Mouse (Mus musculus): ENCODE results near the gene Mybpc3. TPM values are rescaled to one million over a fixed set of nuclear protein-coding genes. Genes with fewer than 3 reads are reported as not detected.

The Mybpc3 gene
- polyA plus RNA-seq, 1 experiment from 2014 or later = 0.05 TPM

DNA sequence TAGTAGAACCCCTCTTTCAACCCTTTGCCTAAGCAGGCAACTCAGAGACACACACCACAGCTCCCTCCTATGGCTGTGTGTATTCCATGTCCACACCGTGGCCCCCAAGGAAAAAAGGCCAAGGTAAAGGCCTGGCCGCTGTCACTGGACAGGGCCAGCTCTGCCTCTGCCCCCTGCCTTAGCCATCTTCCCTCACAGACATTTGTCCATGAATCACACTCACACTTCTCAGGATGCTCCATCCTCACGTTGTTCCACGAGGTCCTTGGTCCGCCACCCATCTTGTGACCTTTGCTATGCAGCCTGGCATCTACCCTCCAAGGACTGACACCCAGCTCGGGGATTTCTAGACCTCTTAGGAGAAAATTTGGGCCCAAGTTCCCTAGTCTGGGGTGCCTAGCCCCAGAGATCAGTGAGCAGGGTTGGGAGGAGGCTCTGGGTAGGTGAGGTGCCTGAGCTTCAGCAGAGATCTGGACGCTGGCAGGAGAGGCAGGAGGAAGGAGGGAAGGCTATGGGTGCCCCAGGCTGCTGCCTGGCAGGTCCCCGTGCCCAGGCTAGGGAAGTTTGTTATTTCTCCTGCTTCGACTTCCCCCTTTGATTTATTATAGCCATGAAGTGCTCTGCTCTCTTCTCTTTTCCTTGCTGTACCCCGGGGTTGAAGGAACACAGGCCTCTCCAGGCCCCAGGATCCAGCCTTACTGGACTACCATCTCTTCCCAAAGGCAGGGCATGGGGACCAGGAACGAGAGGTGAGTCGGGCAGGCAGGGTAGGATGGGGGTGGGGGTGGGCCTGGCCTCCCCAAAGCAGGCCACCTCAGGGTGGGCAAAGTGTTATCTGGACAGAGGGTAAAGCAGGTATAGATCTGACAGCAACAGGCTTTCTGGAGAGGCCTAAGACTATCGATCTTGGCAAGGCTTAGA, 35.9 kb upstream of the Mybpc3 start, which contains the start of gene Spi1:
Spi1 (plus strand) TSS at position 616 of the 921 bp plus-strand sequence.
- no peak within 1 kb of the TSS for H3K9ac ChIP-seq

DNA sequence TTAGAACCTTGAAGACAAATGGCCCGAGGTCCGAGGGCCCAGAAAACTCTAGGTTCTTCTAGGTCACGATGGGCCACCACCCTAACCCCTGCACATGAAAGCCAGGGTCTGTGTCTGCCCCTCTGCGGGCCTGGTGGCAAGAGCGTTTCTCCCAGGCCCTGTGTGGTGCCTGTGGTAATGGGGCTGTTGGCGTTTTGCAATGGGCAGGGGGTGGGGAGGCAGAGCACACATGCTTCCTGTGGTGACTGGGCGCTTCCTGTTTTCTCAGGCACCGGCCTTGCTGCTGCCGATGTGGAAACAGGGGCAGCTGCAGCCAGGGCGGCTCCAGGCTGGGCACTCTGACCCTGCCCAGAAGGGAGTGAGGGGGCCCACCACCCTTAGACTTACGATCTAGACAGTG, 35.1 kb upstream of the Mybpc3 start:
- Histone ChIP-seq H3K4me1 (replicated peaks) (peaks cover 2% of the 10 kb centered on the region), H3K4me3 (replicated peaks) (no peak overlapping the region), H3K27me3 (replicated peaks) (no peaks in the 10 kb centered on the region), H3K27ac (no peak overlapping the region), H3K9me3 (no peaks in the 10 kb centered on the region), H3K36me3 (no peaks in the 10 kb centered on the region), H3K9ac (no peak overlapping the region), H3K4me2 (replicated peaks) (no peak overlapping the region)
- peak; percentile 8; the same call in 1 of the 2 replicates for ATAC-seq
- 62% methylated on average over 11 of the region's 11 CpGs for WGBS

More for the DNA sequence above, 35.9 kb upstream of the Mybpc3 start, which contains the start of gene Spi1:
- Histone ChIP-seq H3K27me3 (replicated peaks) (no peaks in the 10 kb centered on the region), H3K4me2 (replicated peaks) (no peak within 1 kb of the TSS), H3K36me3 (no peaks in the 10 kb centered on the region), H3K4me3 (replicated peaks) (no peak within 1 kb of the TSS), H3K4me1 (replicated peaks) (peaks cover 2% of the 10 kb centered on the region), H3K9me3 (no peaks in the 10 kb centered on the region), H3K27ac (no peak within 1 kb of the TSS)
- 76% methylated on average over 13 of the region's 13 CpGs for WGBS
- ATAC-seq = no peak

DNA sequence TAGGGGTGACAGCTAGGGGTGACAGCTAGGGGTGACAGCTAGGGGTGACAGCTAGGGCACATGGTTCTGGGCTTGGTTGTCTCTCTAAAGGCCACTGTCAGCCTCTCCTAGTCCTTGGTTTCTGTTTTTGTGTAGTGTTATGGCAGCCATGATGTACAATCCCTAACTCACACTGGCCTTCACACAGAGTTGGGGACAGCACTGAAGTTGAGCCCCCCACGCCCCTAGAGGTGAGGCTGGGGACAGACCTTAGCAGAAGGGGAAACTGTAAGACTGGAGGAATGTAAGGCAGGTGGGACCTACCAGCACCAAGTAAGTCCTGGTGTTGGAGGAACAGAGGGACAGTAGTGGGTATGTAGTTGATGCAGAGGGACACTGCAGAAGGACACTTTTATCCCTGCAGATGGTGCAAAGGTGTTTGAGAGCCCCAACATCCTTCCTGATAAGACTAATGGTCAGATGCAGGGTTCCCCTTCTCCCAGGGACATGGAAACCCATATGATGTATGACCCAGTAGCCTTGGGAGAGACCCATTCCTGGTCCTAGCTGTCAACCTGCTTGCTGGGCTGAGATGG, 34.5 kb upstream of the Mybpc3 start:
- no peak overlapping the region for H3K9ac ChIP-seq
- 57% methylated on average over 1 of the region's 1 CpGs for WGBS
- no peaks in the 10 kb centered on the region for H3K27me3 ChIP-seq (replicated peaks)
- peaks cover 2% of the 10 kb centered on the region for H3K4me1 ChIP-seq (replicated peaks)
- H3K9me3 ChIP-seq = no peaks in the 10 kb centered on the region
- H3K4me3 ChIP-seq (replicated peaks) = no peak overlapping the region
- no peak for ATAC-seq
- no peaks in the 10 kb centered on the region for H3K36me3 ChIP-seq
- H3K27ac ChIP-seq = no peak overlapping the region
- no peak overlapping the region for H3K4me2 ChIP-seq (replicated peaks)

DNA sequence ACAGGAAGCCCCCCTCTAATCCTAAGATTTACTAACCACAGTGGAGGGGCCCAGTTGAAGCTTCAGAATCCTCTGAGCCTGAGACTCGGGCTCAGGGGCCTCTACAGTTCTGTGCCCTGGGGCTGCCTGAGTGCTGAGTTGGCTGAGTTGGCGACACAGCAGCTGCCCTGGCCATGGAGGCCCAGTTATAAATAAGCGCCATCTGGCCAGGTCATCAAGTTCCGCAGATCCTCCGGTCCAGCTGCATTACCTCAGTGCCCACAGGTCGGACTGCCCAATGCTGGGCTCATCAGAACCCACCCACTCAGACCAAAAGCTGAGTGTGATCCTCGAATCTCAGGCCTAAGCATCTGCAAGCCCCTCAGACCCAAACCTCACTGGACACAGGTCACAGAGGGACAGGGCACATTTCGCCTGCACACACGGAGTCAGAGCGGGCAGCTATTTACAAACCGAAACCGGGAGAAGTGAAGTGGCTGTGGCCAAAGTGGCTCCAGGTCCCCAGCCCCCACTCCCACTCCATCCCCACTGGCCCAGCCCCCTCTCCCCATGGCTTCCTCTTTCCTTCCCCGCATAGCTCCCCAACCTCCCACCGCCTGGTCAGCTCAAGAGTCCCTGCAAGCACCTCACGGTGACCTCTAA, 33.6 kb upstream of the Mybpc3 start:
- Histone ChIP-seq H3K27me3 (replicated peaks) (no peaks in the 10 kb centered on the region), H3K27ac (no peak overlapping the region), H3K9ac (no peak overlapping the region), H3K36me3 (no peaks in the 10 kb centered on the region), H3K4me3 (replicated peaks) (no peak overlapping the region), H3K9me3 (no peaks in the 10 kb centered on the region), H3K4me2 (replicated peaks) (no peak overlapping the region), H3K4me1 (replicated peaks) (no peaks in the 10 kb centered on the region)
- no peak for ATAC-seq
- WGBS = 79% methylated on average over 15 of the region's 15 CpGs

DNA sequence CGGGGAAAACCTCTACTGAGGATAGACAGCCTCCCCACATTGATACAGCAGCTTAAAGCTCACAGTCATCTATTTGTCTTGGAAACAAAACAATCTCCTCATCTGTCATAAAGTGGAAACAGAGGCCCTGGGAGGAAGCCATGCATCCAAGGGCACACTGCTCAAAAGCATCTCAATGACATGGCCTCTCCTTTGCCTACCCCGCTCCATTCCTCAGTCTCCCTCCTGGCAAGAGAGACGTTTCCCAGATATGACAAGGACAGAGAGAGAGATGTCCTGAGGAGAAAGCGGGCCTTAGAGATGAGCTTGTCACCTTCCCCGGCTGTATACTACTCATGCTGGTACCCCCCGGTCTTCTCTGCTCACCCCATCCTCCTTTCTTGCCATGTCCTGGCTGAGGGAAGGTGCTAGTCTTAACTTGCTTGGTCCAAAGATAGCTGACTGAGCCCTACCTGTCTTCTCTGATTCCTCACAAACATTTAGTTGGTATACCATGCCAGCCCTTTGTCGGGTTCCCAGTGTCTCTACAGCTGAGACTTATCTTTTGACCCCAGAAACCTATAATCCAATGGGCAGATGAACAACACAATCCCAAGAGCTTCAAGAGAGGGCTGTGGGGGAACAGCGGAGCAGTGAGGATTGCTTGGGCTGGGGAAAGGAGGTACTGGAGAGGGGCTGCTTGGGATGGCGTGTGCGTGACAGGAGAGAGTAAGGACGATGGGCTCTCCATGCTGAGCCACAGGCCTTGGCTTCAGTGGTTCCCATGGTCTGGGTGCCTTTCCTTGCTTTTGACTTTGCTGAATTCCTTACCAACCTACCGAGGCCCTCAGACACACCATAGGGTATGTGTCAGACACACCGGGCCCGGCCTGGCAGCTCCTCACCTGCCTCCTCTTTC, 32.2 kb upstream of the Mybpc3 start:
- H3K9me3 ChIP-seq = no peaks in the 10 kb centered on the region
- no peaks in the 10 kb centered on the region for H3K36me3 ChIP-seq
- no peak for ATAC-seq
- no peak overlapping the region for H3K27ac ChIP-seq
- H3K4me1 ChIP-seq (replicated peaks) = no peaks in the 10 kb centered on the region
- no peak overlapping the region for H3K4me2 ChIP-seq (replicated peaks)
- no peak overlapping the region for H3K4me3 ChIP-seq (replicated peaks)
- H3K9ac ChIP-seq = no peak overlapping the region
- 86% methylated on average over 14 of the region's 14 CpGs for WGBS
- no peaks in the 10 kb centered on the region for H3K27me3 ChIP-seq (replicated peaks)

DNA sequence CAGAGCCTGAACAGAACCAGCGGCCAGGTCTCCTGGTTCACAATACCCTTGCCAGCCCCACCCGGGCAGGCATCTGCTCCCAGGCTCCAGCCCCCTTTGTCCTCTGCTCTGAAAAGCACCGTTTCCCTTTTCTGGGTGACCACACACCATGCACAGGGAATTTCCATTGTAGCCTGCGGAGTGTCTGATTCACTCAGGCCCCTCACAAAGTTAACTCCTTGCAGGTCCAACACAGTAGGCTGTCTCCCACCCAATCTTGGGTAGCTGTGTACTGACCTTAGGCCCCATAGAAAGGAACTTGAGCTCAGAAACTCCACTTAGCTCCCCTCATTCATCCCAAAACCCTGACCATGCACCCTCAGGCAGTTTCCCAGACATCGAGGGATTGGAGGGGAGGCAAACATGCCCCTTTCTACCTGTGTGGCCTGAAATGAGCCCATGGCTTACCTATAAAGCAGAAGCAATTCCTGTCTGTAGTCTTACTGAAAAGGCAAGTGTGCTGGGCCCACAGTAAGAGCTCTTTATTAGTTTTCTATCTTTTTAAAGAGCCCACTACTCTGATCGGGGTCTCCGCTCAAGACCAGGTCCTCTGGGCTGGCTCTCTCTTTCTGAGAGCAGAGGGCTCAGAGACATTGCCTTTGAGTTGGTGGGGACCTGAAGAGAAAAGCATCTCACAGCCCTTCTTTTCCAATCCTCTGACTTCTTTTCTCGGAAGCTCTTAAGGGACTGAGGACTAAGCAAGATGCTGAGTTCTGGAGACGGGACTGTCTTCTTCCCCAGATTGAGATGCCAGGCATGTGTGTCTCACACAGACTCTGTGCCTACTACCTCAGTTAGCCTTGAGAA, 31.3 kb upstream of the Mybpc3 start:
- ATAC-seq = no peak
- Histone ChIP-seq H3K4me2 (replicated peaks) (no peak overlapping the region), H3K36me3 (no peaks in the 10 kb centered on the region), H3K9me3 (no peaks in the 10 kb centered on the region), H3K9ac (no peak overlapping the region), H3K27ac (no peak overlapping the region), H3K27me3 (replicated peaks) (no peaks in the 10 kb centered on the region), H3K4me3 (replicated peaks) (no peak overlapping the region), H3K4me1 (replicated peaks) (no peaks in the 10 kb centered on the region)
- WGBS = 78% methylated on average over 9 of the region's 9 CpGs

DNA sequence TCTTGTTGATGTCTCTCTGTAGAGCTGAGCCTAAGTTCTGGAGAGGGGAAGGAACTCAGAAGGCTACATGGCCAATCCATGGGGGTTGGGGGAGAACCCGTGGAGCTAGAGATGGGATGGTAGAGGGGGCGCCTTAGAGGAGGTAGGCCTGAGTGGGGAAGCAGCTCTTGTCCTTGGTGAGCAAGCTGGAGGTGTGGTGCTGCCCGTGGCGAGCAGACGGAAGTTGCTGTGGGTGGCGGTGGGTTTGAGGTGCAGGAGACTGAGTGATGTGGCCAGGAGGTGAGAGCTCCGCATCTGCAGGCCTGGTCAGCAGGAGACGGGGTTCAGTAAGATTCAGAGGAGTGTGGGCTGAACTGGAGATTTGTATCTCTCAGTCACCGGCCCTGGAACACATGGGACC, 30.5 kb upstream of the Mybpc3 start:
- Histone ChIP-seq H3K4me1 (replicated peaks) (no peaks in the 10 kb centered on the region), H3K9ac (no peak overlapping the region), H3K36me3 (no peaks in the 10 kb centered on the region), H3K9me3 (no peaks in the 10 kb centered on the region), H3K27me3 (replicated peaks) (no peaks in the 10 kb centered on the region), H3K27ac (no peak overlapping the region), H3K4me2 (replicated peaks) (no peak overlapping the region), H3K4me3 (replicated peaks) (no peak overlapping the region)
- no peak for ATAC-seq
- 78% methylated on average over 9 of the region's 9 CpGs for WGBS

DNA sequence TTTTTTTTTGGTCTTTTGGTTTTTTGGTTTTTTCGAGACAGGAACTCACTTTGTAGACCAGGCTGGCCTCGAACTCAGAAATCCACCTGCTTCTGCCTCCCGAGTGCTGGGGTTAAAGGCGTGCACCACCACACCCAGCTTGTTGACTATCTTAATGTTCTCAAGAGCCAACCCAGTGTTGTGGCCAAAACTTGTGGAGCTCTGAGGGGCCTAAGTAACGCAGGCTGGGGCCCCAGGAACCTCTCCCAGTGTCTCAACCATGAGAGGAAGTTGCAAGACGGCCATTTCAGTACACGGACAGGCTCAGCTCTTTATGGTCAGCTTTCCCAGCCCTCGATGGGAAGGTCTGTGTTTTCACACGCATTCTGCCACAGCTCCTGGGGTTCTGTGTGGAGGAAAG, 29.0 kb upstream of the Mybpc3 start:
- Histone ChIP-seq H3K27me3 (replicated peaks) (no peaks in the 10 kb centered on the region), H3K4me2 (replicated peaks) (no peak overlapping the region), H3K4me1 (replicated peaks) (no peaks in the 10 kb centered on the region), H3K36me3 (no peaks in the 10 kb centered on the region), H3K27ac (no peak overlapping the region), H3K4me3 (replicated peaks) (no peak overlapping the region), H3K9me3 (no peaks in the 10 kb centered on the region), H3K9ac (no peak overlapping the region)
- WGBS = 84% methylated on average over 9 of the region's 9 CpGs
- no peak for ATAC-seq

DNA sequence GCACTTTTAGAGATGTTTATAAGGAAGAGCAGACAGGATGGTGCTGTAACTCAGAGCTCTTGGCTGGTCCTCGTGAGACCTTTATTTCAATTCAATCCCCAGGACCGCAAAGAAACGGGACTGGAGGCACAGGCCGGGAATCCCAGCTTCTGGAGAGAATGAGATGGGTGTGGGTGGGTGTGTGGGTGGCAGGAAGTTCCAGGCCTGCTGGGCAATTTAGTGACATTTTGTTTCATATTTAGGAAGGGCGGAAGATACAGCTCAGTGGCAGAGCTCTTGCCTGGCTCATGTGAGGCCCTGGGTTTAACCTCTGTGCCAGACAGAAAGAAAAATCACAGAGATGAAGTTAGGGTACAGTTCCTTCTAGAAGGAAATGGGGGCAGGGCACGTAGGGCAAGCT, 27.7 kb upstream of the Mybpc3 start:
- 72% methylated on average over 6 of the region's 6 CpGs for WGBS
- no peaks in the 10 kb centered on the region for H3K27me3 ChIP-seq (replicated peaks)
- ATAC-seq = no peak

DNA sequence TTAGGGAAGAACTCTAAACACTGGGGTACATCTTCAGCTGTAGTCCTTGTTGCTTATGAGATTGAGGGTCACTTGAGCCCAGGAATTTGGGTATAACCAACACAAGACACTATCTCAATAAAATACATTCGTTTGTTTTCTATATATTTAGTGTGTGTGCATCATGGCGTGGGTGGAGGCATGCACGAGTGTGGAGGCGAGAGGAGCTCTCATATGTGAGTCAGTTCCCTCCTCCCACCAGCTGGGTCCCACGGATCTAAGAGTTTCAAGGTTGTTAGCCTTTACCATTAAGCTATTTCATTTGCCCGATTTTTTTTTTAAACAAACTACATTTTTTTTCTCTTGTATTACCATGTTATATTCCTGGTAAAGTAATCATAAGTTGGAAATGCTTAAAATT, 27.1 kb upstream of the Mybpc3 start:
- Histone ChIP-seq H3K4me2 (replicated peaks) (no peak overlapping the region), H3K27ac (no peak overlapping the region), H3K9ac (no peak overlapping the region), H3K4me3 (replicated peaks) (no peak overlapping the region), H3K27me3 (replicated peaks) (no peaks in the 10 kb centered on the region), H3K36me3 (no peaks in the 10 kb centered on the region), H3K9me3 (no peaks in the 10 kb centered on the region), H3K4me1 (replicated peaks) (no peaks in the 10 kb centered on the region)
- WGBS = 74% methylated on average over 6 of the region's 6 CpGs
- no peak for ATAC-seq

More for the DNA sequence above, 27.7 kb upstream of the Mybpc3 start:
- no peaks in the 10 kb centered on the region for H3K9me3 ChIP-seq
- H3K27ac ChIP-seq = no peak overlapping the region
- no peak overlapping the region for H3K9ac ChIP-seq
- no peak overlapping the region for H3K4me3 ChIP-seq (replicated peaks)
- no peaks in the 10 kb centered on the region for H3K36me3 ChIP-seq
- H3K4me2 ChIP-seq (replicated peaks) = no peak overlapping the region
- H3K4me1 ChIP-seq (replicated peaks) = no peaks in the 10 kb centered on the region

DNA sequence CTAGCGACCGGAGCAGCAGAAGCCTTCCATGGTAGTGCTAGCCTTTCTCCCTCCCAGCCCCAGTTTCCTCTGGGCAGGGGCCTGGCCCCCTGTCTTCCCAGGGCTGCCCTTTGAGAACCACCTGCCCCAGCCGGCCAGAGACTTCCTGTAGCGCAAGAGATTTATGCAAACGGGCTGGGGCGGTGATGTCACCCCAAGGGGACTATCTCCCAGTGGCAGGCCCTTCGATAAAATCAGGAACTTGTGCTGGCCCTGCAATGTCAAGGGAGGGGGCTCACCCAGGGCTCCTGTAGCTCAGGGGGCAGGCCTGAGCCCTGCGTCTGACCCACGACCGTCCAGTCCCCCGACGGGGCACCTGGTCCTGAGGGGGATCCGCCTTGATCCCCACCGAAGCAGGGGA, 21.4 kb upstream of the Mybpc3 start:
- no peak overlapping the region for H3K9ac ChIP-seq
- H3K4me2 ChIP-seq (replicated peaks) = no peak overlapping the region
- WGBS = 63% methylated on average over 14 of the region's 14 CpGs
- no peak for ATAC-seq
- H3K27me3 ChIP-seq (replicated peaks) = no peaks in the 10 kb centered on the region
- H3K9me3 ChIP-seq = no peaks in the 10 kb centered on the region
- H3K4me3 ChIP-seq (replicated peaks) = 0 out of 2 replicates have a peak overlapping the region, but pooled peaks have one; percentile 6
- H3K4me1 ChIP-seq (replicated peaks) = no peaks in the 10 kb centered on the region
- H3K27ac ChIP-seq = no peak overlapping the region
- H3K36me3 ChIP-seq = no peaks in the 10 kb centered on the region
